Mouse (Mus musculus): Measurements from ENCODE around the gene H6pd. TPM values are rescaled to one million over a fixed set of nuclear protein-coding genes. Genes with fewer than 3 reads are reported as not detected.

The H6pd gene
- polyA plus RNA-seq, 1 experiment from 2014 or later: 11.4 TPM

DNA sequence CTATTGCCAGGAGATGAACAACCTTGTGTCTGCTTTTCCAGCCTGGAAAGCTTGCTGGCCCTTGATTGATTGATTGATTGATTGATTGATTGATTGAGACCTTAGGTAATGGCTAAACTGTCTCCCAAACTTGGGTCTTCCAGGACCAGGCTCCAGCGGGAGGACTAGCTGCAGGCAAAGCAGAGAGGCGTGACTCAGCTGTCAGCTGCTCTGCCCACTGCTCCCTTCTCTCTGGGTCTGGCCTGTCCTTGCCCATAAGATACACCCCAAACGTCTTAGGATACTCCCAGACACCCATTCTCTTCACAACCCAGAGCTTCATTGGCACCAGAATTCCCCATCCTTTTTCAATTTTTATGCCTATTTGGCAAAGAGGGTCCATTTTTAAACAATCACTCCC lies 78.1 kb downstream of the H6pd start:
- ATAC-seq (replicated peaks; ENCODE audit: extremely low read depth, insufficient read depth, low FRiP score): no peak
- Histone ChIP-seq H3K9me3 (replicated peaks; ENCODE audit: control insufficient read depth, low read length) (peaks cover 7% of the 10 kb centered on the region; the same call in 1 of the 2 replicates), H3K27ac (ENCODE audit: low read length) (no peak overlapping the region), H3K4me3 (ENCODE audit: low read length) (no peak overlapping the region), H3K4me2 (ENCODE audit: low read depth, low read length) (no peak overlapping the region), H3K4me1 (ENCODE audit: control insufficient read depth, insufficient read depth, low read length) (peaks cover 5% of the 10 kb centered on the region; the same call in 1 of the 2 replicates), H3K36me3 (ENCODE audit: control insufficient read depth, insufficient read depth) (no peaks in the 10 kb centered on the region), H3K27me3 (ENCODE audit: control insufficient read depth, insufficient read depth, low read length) (no peaks in the 10 kb centered on the region), H3K9ac (ENCODE audit: low read length) (no peak overlapping the region)
- 66% methylated on average over 3 of the region's 3 CpGs for WGBS

Other genes with a start within 250 kb of the H6pd start
- 6.5 TPM in 2 replicates for gene Slc25a33, start 234.7 kb downstream of the H6pd start, polyA plus RNA-seq (2015; fragmentation: Nextera tagmentation; extraction: Ambion mirVana)
- 10.5 and 12.4 TPM in 2 replicates for gene Spsb1, start 54.0 kb downstream of the H6pd start, polyA plus RNA-seq (2015; fragmentation: Nextera tagmentation; extraction: Ambion mirVana)
- gene Gpr157, start 78.3 kb upstream of the H6pd start, polyA plus RNA-seq (2015; fragmentation: Nextera tagmentation; extraction: Ambion mirVana): 4.3 and 4.5 TPM in 2 replicates
- 0.49 and 0.77 TPM in 2 replicates for gene Slc2a5, start 110.3 kb upstream of the H6pd start, polyA plus RNA-seq (2015; fragmentation: Nextera tagmentation; extraction: Ambion mirVana)
- not detected in 2 replicates for gene Slc2a7, start 139.9 kb upstream of the H6pd start, polyA plus RNA-seq (2015; fragmentation: Nextera tagmentation; extraction: Ambion mirVana)
- gene Car6, start 192.3 kb upstream of the H6pd start, polyA plus RNA-seq (2015; fragmentation: Nextera tagmentation; extraction: Ambion mirVana): not detected in 2 replicates
- 1,672 and 1,922 TPM in 2 replicates for gene Eno1, start 227.7 kb upstream of the H6pd start, polyA plus RNA-seq (2015; fragmentation: Nextera tagmentation; extraction: Ambion mirVana)